Mouse (Mus musculus): ENCODE data around the gene Acadm. TPM values are rescaled to one million over a fixed set of nuclear protein-coding genes. Genes with fewer than 3 reads are reported as not detected.

The Acadm gene
- polyA plus RNA-seq, 1 experiment from 2014 or later = 38.9 TPM

Other genes with a start within 250 kb of the Acadm start
- 24.4 and 24.5 TPM in 2 replicates for gene St6galnac3, start 219.5 kb downstream of the Acadm start, polyA plus RNA-seq (2015; fragmentation: Nextera tagmentation; extraction: Ambion mirVana)
- 0.10 TPM in 1 of 2 replicates, not detected in the other for gene Asb17, start 100.4 kb downstream of the Acadm start, polyA plus RNA-seq (2015; fragmentation: Nextera tagmentation; extraction: Ambion mirVana)
- 0.15 and 0.27 TPM in 2 replicates for gene Msh4, start 38.5 kb downstream of the Acadm start, polyA plus RNA-seq (2015; fragmentation: Nextera tagmentation; extraction: Ambion mirVana)
- gene Rabggtb, start 31.6 kb downstream of the Acadm start, polyA plus RNA-seq (2015; fragmentation: Nextera tagmentation; extraction: Ambion mirVana) = 44.0 and 47.0 TPM in 2 replicates
- gene Slc44a5, start 28.8 kb upstream of the Acadm start, polyA plus RNA-seq (2015; fragmentation: Nextera tagmentation; extraction: Ambion mirVana) = 7.9 and 8.4 TPM in 2 replicates

Measured in forebrain, embryonic 15.5 days (tissue).